Mouse (Mus musculus): ENCODE data around the gene Rcan1. TPM values are rescaled to one million over a fixed set of nuclear protein-coding genes. Genes with fewer than 3 reads are reported as not detected.
A peak's percentile ranks its signal among the peaks of the same experiment; 100 is the strongest.

The Rcan1 gene
- polyA plus RNA-seq, 1 experiment from 2014 or later, result 34.6 TPM

DNA sequence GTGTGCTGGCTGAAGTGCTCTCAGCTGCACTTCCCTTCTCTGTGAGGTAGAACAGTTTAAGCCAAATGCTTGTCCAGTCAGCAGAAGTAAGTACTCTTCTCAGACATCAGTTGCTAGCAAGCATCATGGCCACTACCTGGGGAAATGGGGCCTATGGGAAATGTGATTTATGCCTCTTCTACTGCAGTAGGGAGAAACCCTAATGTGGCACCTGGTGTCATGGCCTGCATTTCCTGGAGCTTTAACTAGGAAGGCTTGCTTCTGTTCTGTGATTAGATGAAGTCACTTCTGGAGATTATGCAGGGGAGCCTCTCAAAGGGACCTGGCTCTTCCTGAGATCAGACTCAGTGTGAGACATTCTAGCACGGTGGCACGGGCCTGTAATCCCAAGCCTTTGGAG lies 60.3 kb downstream of the Rcan1 start:
- no peak overlapping the region for H3K4me2 ChIP-seq (ENCODE audit: low read depth, low read length)
- no peaks in the 10 kb centered on the region for H3K9me3 ChIP-seq (ENCODE audit: control insufficient read depth, low read length)
- DNase-seq (ENCODE audit: low spot score) (no peak), ATAC-seq (ENCODE audit: low read depth) (no peak)
- H3K27ac ChIP-seq (replicated peaks; ENCODE audit: low read depth, low read length), result no peak overlapping the region
- 84% methylated on average over 2 of the region's 2 CpGs for WGBS
- no peaks in the 10 kb centered on the region for H3K36me3 ChIP-seq (ENCODE audit: control insufficient read depth, insufficient read depth, low read length)
- H3K4me3 ChIP-seq (ENCODE audit: low read depth, low read length), result no peak overlapping the region
- peaks cover 11% of the 10 kb centered on the region; the same call in 1 of the 2 replicates for H3K4me1 ChIP-seq (ENCODE audit: control insufficient read depth, insufficient read depth, low read length)
- no peaks in the 10 kb centered on the region for H3K27me3 ChIP-seq (replicated peaks; ENCODE audit: control insufficient read depth, insufficient read depth, low read length)
- H3K9ac ChIP-seq (ENCODE audit: low read depth, low read length), result no peak overlapping the region

DNA sequence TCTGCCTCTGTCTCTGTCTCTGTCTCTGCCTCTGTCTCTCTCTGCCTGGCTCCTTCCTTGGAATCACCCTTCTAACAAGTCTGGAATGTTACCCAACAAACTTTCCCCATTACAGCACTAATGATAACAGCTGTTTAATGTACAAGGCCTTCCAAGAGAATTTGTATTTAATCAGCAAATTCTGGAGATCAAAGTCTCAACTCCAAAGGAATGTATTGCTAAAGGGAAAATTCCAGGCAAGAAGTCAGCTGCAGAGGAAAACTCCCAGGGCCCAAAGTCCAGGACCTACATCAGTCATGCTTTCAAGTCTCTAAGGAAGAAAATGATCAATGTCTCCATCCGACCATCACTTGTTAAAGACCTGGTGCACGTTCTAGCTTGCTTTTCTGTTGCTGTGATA lies 62.8 kb downstream of the Rcan1 start:
- no peaks in the 10 kb centered on the region for H3K9me3 ChIP-seq (ENCODE audit: control insufficient read depth, low read length)
- H3K27me3 ChIP-seq (replicated peaks; ENCODE audit: control insufficient read depth, insufficient read depth, low read length), result no peaks in the 10 kb centered on the region
- peak; percentile 48 for DNase-seq (ENCODE audit: low spot score)
- H3K4me1 ChIP-seq (ENCODE audit: control insufficient read depth, insufficient read depth, low read length), result peaks cover 9% of the 10 kb centered on the region; the same call in 1 of the 2 replicates
- H3K36me3 ChIP-seq (ENCODE audit: control insufficient read depth, insufficient read depth, low read length), result no peaks in the 10 kb centered on the region
- no peak overlapping the region for H3K27ac ChIP-seq (replicated peaks; ENCODE audit: low read depth, low read length)
- H3K9ac ChIP-seq (ENCODE audit: low read depth, low read length), result no peak overlapping the region
- no peak overlapping the region for H3K4me3 ChIP-seq (ENCODE audit: low read depth, low read length)
- no peak; the same call in 1 of the 2 replicates for ATAC-seq (ENCODE audit: low read depth)
- no peak overlapping the region for H3K4me2 ChIP-seq (ENCODE audit: low read depth, low read length)
- 43% methylated on average over 2 of the region's 2 CpGs for WGBS

DNA sequence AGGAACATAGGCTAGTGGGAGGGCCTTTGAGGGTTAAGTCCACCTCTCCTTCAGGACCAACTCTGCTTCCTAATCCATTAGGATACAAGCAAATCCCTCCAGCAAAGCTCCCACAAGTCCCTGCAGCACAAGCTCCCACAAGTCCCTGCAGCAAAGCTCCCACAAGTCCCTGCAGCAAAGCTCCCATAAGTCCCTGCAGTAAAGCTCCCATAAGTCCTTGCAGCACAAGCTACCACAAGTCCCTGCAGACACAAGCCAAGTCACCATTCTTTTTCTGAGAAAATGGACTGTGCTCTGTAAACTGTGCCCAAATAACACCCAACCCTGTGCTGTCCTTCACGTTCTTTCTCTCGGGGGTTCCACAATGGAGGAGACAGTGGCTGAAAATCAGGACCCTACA lies 66.5 kb downstream of the Rcan1 start:
- no peak overlapping the region for H3K9ac ChIP-seq (ENCODE audit: low read depth, low read length)
- ATAC-seq (ENCODE audit: low read depth) (no peak), DNase-seq (ENCODE audit: low spot score) (no peak)
- no peak overlapping the region for H3K4me2 ChIP-seq (ENCODE audit: low read depth, low read length)
- 0 out of 2 replicates have a peak, but pooled peaks cover 5% of the 10 kb centered on the region for H3K27me3 ChIP-seq (replicated peaks; ENCODE audit: control insufficient read depth, insufficient read depth, low read length)
- no peaks in the 10 kb centered on the region for H3K9me3 ChIP-seq (ENCODE audit: control insufficient read depth, low read length)
- H3K4me3 ChIP-seq (ENCODE audit: low read depth, low read length), result no peak overlapping the region
- WGBS, result 91% methylated on average over 2 of the region's 2 CpGs
- no peaks in the 10 kb centered on the region for H3K36me3 ChIP-seq (ENCODE audit: control insufficient read depth, insufficient read depth, low read length)
- H3K4me1 ChIP-seq (ENCODE audit: control insufficient read depth, insufficient read depth, low read length), result peaks cover 30% of the 10 kb centered on the region
- no peak overlapping the region for H3K27ac ChIP-seq (replicated peaks; ENCODE audit: low read depth, low read length)

DNA sequence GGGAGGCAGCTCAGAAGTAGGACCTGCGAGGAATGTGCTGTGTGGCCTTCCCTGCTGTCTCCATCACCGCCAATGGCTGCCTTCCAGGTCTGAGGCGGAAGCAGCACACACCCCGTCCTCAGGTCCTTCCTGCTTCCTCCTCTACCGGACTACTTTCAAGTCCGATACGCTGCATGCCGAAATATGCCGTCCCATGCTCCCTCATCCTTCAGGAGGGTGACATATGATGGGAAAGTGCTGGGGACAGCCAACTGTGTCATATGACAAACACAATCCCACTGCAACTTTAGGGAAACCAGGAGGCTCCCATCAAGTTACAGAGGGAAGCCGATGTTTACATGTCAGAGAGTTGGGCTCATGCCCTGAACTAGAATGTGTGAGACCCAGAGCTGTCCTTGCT lies 67.6 kb downstream of the Rcan1 start:
- Histone ChIP-seq H3K4me3 (ENCODE audit: low read depth, low read length) (no peak overlapping the region), H3K27me3 (replicated peaks; ENCODE audit: control insufficient read depth, insufficient read depth, low read length) (0 out of 2 replicates have a peak, but pooled peaks cover 5% of the 10 kb centered on the region), H3K36me3 (ENCODE audit: control insufficient read depth, insufficient read depth, low read length) (no peaks in the 10 kb centered on the region), H3K9me3 (ENCODE audit: control insufficient read depth, low read length) (no peaks in the 10 kb centered on the region), H3K4me2 (ENCODE audit: low read depth, low read length) (no peak overlapping the region), H3K4me1 (ENCODE audit: control insufficient read depth, insufficient read depth, low read length) (peaks cover 40% of the 10 kb centered on the region), H3K9ac (ENCODE audit: low read depth, low read length) (no peak overlapping the region), H3K27ac (replicated peaks; ENCODE audit: low read depth, low read length) (no peak overlapping the region; the same call in 1 of the 2 replicates)
- DNase-seq (ENCODE audit: low spot score) (no peak), ATAC-seq (ENCODE audit: low read depth) (no peak)
- 76% methylated on average over 9 of the region's 10 CpGs for WGBS

DNA sequence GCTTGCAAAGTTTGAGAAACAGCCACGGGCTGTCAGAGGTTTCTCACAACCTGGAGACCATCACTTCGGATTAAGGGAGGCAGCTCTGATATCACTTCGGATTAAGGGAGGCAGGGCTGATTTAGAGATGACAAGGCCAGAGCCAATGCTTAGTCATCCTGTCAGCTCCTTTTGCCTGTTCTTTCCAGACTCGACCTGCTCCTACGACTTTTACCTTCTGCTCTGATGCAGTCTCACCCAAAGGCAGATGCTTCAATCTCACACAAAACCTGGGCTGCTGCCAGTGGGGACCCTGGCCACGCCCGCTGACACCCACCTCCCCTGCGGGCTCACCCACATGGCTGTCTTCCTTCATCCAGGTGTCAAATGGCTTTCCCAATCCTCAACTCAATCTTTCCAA lies 68.5 kb downstream of the Rcan1 start:
- no peak for DNase-seq (ENCODE audit: low spot score)
- no peak overlapping the region; the same call in 1 of the 2 replicates for H3K9ac ChIP-seq (ENCODE audit: low read depth, low read length)
- no peaks in the 10 kb centered on the region for H3K9me3 ChIP-seq (ENCODE audit: control insufficient read depth, low read length)
- 28% methylated on average over 8 of the region's 8 CpGs for WGBS
- no peak for ATAC-seq (ENCODE audit: low read depth)
- H3K4me2 ChIP-seq (ENCODE audit: low read depth, low read length), result no peak overlapping the region
- H3K36me3 ChIP-seq (ENCODE audit: control insufficient read depth, insufficient read depth, low read length), result no peaks in the 10 kb centered on the region
- peaks cover 44% of the 10 kb centered on the region for H3K4me1 ChIP-seq (ENCODE audit: control insufficient read depth, insufficient read depth, low read length)
- 0 out of 2 replicates have a peak, but pooled peaks cover 5% of the 10 kb centered on the region for H3K27me3 ChIP-seq (replicated peaks; ENCODE audit: control insufficient read depth, insufficient read depth, low read length)
- no peak overlapping the region for H3K4me3 ChIP-seq (ENCODE audit: low read depth, low read length)
- 0 out of 2 replicates have a peak overlapping the region, but pooled peaks have one; percentile 7 for H3K27ac ChIP-seq (replicated peaks; ENCODE audit: low read depth, low read length)

DNA sequence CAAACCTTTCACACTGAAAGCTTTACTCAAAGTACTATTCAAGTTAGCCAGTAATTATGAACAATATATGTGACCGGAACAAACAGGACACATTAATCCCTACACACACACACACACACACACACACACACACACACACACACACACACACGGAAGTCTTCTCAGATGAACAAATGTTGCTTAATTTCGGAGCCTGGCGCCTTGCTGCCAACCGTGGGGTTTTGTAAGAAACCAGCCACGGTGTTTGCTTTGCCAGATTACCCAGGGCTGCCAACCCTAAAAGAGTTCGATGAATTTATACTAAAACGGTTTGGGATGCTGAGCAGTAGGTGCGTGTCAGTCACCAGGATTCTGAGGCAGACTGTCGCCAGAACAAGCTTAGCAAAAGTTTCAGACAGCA lies 69.5 kb downstream of the Rcan1 start:
- ATAC-seq (ENCODE audit: low read depth), result no peak
- Histone ChIP-seq H3K36me3 (ENCODE audit: control insufficient read depth, insufficient read depth, low read length) (peaks cover 3% of the 10 kb centered on the region; the same call in 1 of the 2 replicates), H3K9me3 (ENCODE audit: control insufficient read depth, low read length) (no peaks in the 10 kb centered on the region), H3K27me3 (replicated peaks; ENCODE audit: control insufficient read depth, insufficient read depth, low read length) (0 out of 2 replicates have a peak, but pooled peaks cover 5% of the 10 kb centered on the region), H3K4me1 (ENCODE audit: control insufficient read depth, insufficient read depth, low read length) (peaks cover 44% of the 10 kb centered on the region), H3K4me3 (ENCODE audit: low read depth, low read length) (no peak overlapping the region), H3K27ac (replicated peaks; ENCODE audit: low read depth, low read length) (no peak overlapping the region), H3K4me2 (ENCODE audit: low read depth, low read length) (no peak overlapping the region), H3K9ac (ENCODE audit: low read depth, low read length) (no peak overlapping the region)
- 45% methylated on average over 10 of the region's 10 CpGs for WGBS
- no peak for DNase-seq (ENCODE audit: low spot score)

DNA sequence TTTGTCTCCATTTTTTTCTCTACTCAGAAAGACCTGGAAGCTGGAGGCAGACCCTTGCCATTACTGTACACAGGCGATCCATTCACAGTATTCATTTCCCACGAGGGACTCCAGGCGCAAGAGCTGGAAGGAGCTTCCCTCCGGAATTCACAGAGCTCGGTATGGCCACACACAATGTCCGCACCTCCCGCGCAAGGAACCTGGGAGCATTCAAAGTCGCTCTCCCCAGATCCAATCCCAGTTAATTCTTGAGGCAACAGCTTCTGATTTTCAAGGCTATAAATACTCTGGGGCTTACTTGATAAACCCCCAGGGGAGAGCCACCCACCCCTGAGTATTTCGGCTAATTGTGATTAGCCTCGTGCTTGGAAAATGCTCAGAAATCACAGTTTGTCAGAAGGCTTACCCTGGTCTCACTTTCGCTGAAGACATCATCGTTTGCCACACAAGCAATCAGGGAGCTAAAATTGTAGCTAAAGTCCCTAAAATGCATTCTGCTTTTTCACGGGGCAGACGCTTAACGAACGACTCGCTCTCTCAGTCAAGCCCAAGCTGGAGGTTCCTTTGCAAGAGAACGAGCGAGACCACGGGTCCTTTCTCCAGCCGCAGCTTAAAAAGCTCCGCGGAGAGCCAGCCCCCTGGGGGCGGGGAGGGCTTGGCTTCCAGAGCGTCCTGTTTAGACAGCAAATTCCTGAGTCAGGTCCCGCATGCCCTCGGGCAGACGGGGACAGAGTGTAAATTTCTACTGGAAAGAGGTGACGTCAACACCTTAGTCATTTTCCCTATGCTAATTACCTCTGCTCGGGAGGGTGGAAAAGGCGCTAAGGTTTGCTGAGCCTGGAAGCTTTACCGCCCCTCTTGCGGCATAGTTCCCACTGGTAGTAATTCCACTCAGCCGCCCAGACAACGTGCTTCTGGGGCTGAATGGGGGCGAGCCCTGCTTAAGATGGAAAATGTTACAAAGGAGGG lies 70.9 kb downstream of the Rcan1 start:
- WGBS, result under 1% methylated on average over 37 of the region's 37 CpGs

DNA sequence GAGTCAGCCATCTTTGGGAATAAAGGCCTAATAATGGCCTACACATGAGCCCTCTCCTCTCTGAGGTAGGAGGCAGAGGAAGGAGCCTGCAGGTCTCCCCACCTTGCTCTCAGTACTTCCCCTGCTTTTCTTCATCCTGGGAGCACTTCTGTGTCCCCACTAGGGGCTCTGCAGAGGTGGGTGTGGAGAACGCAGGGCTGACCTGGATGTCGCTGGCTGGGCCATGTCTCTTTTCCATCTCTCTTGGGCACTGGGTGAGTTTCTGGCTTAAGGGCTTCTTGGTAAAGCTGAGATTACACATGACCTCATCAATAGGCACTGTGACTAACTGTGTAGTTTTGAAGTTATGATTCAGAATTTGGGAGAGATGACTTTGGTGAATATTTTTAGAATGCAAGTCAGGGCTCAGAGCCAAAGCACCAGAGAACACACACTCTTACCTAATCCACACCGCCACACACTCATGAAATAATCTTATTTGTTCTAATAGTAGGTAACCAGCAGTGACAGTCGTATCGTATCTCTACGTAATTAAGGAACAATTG lies 72.0 kb downstream of the Rcan1 start:
- H3K9ac ChIP-seq (ENCODE audit: low read depth, low read length), result peak overlapping the region; percentile 19; the same call in 1 of the 2 replicates
- H3K27me3 ChIP-seq (replicated peaks; ENCODE audit: control insufficient read depth, insufficient read depth, low read length), result 0 out of 2 replicates have a peak, but pooled peaks cover 5% of the 10 kb centered on the region
- H3K4me3 ChIP-seq (ENCODE audit: low read depth, low read length), result peak overlapping the region; percentile 40; the same call in 1 of the 2 replicates
- WGBS, result 60% methylated on average over 6 of the region's 6 CpGs
- peak overlapping the region; percentile 90 for H3K4me2 ChIP-seq (ENCODE audit: low read depth, low read length)
- H3K27ac ChIP-seq (replicated peaks; ENCODE audit: low read depth, low read length), result no peak overlapping the region
- H3K9me3 ChIP-seq (ENCODE audit: control insufficient read depth, low read length), result no peaks in the 10 kb centered on the region
- H3K4me1 ChIP-seq (ENCODE audit: control insufficient read depth, insufficient read depth, low read length), result peaks cover 44% of the 10 kb centered on the region
- H3K36me3 ChIP-seq (ENCODE audit: control insufficient read depth, insufficient read depth, low read length), result peaks cover 22% of the 10 kb centered on the region
- DNase-seq (ENCODE audit: low spot score), result no peak
- no peak for ATAC-seq (ENCODE audit: low read depth)

More for the DNA sequence above, 70.9 kb downstream of the Rcan1 start:
- H3K4me3 ChIP-seq (ENCODE audit: low read depth, low read length), result peak overlapping the region; percentile 40
- H3K9me3 ChIP-seq (ENCODE audit: control insufficient read depth, low read length), result no peaks in the 10 kb centered on the region
- peak overlapping the region; percentile 64 for H3K9ac ChIP-seq (ENCODE audit: low read depth, low read length)
- ATAC-seq (ENCODE audit: low read depth), result peak; percentile 81
- H3K4me1 ChIP-seq (ENCODE audit: control insufficient read depth, insufficient read depth, low read length), result peaks cover 44% of the 10 kb centered on the region
- peak; percentile 96 for DNase-seq (ENCODE audit: low spot score)
- peak overlapping the region; percentile 90 for H3K4me2 ChIP-seq (ENCODE audit: low read depth, low read length)
- H3K27ac ChIP-seq (replicated peaks; ENCODE audit: low read depth, low read length), result peak overlapping the region; percentile 83
- peaks cover 14% of the 10 kb centered on the region for H3K36me3 ChIP-seq (ENCODE audit: control insufficient read depth, insufficient read depth, low read length)
- 0 out of 2 replicates have a peak, but pooled peaks cover 5% of the 10 kb centered on the region for H3K27me3 ChIP-seq (replicated peaks; ENCODE audit: control insufficient read depth, insufficient read depth, low read length)
